In the genomic region with DNA sequence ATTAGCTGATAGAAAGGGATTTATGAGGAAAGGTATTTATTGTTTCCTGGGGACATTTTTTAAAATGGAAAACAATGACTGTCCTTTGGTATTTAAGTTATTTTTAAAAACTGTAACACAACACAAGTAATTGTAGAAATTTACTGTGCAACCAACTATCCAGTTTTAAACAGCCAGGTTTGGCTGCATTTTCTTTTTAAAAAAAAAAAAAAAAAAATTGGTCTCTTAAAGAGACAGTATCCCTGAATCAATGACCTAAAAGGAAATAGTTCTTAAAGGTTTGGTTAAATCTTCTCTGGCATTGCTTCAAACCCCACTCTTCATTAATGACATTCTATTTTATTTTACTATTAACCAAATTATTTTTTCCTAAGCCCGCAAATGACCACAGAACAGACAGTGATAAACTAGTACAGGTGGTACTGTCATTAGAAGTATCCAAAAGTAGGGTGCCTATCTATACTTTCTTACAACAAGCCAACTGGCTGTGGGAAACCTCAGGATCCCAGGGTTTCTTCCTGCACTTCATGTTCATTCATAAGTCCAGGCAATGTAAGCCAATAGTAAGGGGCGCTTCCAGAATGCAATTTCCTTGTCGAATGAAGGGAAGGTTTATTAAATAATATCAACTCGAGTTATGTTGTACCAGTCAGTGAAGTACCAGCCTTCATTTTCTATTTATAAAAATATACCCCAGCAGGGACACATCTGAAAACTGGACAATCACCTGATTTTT, we compare ENCODE assay signal across 10 mouse cellular contexts. TPM values are rescaled to one million over a fixed set of nuclear protein-coding genes. Genes with fewer than 3 reads are reported as not detected.
DNase-seq lines count a peak whose midpoint lies in the region; ATAC-seq lines count a peak whose summit lies in the region.
"Had no signal": no experiment of that assay in that cellular context is flagged by ENCODE, and none has a peak within 500 bp of the region (broad histone marks: within the 10 kb centered on the region; RNA-seq: fewer than 3 reads in every experiment).

No protein-coding gene starts in this region.

- intact Hi-C loops in heart, postnatal 25 days (cut with DNase I): no loop called here

- H3K4me1 ChIP-seq in heart, embryonic 11.5 days (ENCODE audit: control insufficient read depth, insufficient read depth, low read length): peaks cover 11% of the 10 kb centered on the region
- H3K4me1 ChIP-seq in limb, embryonic 12.5 days (replicated peaks): peaks cover 29% of the 10 kb centered on the region

- no peak for DNase-seq in heart, postnatal 25 days (ENCODE audit: low spot score)
- peak; percentile 27 for DNase-seq in retina, embryonic 14.5 days (ENCODE audit: low spot score)
- DNase-seq in retina, postnatal 1 day: no peak
- no peak for DNase-seq in adrenal gland, adult (ENCODE audit: inconsistent age in 2 of 2, low spot score in 1 of 2)
- no peak for DNase-seq in thymus, postnatal 14 days
- DNase-seq in adrenal gland, postnatal 10 days: no peak
- DNase-seq: right cerebral cortex, adult 18-20 months had no signal

- ATAC-seq in heart, embryonic 11.5 days (replicated peaks; ENCODE audit: insufficient number of reproducible peaks, low FRiP score, low TSS enrichment): no peak
- no peak for ATAC-seq in limb, embryonic 12.5 days (ENCODE audit: insufficient number of reproducible peaks, insufficient read depth, low FRiP score, low TSS enrichment, low read depth)

- no peaks in the 10 kb centered on the region for H3K9me3 ChIP-seq in heart, embryonic 11.5 days (replicated peaks; ENCODE audit: control insufficient read depth, low read length)
- no peaks in the 10 kb centered on the region for H3K9me3 ChIP-seq in limb, embryonic 12.5 days

- H3K27me3 ChIP-seq in heart, embryonic 11.5 days (ENCODE audit: control insufficient read depth, insufficient read depth, low read length): no peaks in the 10 kb centered on the region
- no peaks in the 10 kb centered on the region; the same call in 1 of the 2 replicates for H3K27me3 ChIP-seq in limb, embryonic 12.5 days

- peak overlapping the region; percentile 67; the same call in 1 of the 2 replicates for H3K9ac ChIP-seq in heart, embryonic 11.5 days (ENCODE audit: low read depth, low read length)
- H3K9ac ChIP-seq in limb, embryonic 12.5 days (replicated peaks): peak overlapping the region; percentile 42; the same call in 1 of the 2 replicates

- H3K36me3 ChIP-seq in heart, embryonic 11.5 days (ENCODE audit: control insufficient read depth, insufficient read depth, low read length): no peaks in the 10 kb centered on the region
- no peaks in the 10 kb centered on the region for H3K36me3 ChIP-seq in limb, embryonic 12.5 days

- 39% methylated on average over 4 of the region's 4 CpGs for WGBS in heart, embryonic 11.5 days (ENCODE audit: insufficient replicate concordance)
- WGBS in limb, embryonic 12.5 days: 24% methylated on average over 4 of the region's 4 CpGs

- peak overlapping the region; percentile 80 for H3K4me2 ChIP-seq in heart, embryonic 11.5 days
- peak overlapping the region; percentile 79 for H3K4me2 ChIP-seq in limb, embryonic 12.5 days

- peak overlapping the region; percentile 54 for H3K4me3 ChIP-seq in heart, embryonic 11.5 days (ENCODE audit: low read depth, low read length)
- H3K4me3 ChIP-seq in limb, embryonic 12.5 days (replicated peaks): peak overlapping the region; percentile 55

- H3K27ac ChIP-seq in heart, embryonic 11.5 days (ENCODE audit: low read depth, low read length): no peak overlapping the region
- H3K27ac ChIP-seq in limb, embryonic 12.5 days: peak overlapping the region; percentile 89; the same call in 1 of the 2 replicates

RNA-seq across cellular contexts. Expression of a gene that starts 17.8 kb away (rescaled TPM):
- 6.1 and 7.3 TPM in 2 replicates for polyA plus RNA-seq in heart, embryonic 11.5 days (2014; fragmentation: Nextera tagmentation; extraction: Ambion mirVana)
- total RNA-seq in heart, postnatal 25 days (2021): under 1 TPM; 0.11 to 0.18 TPM
- polyA plus RNA-seq in limb, embryonic 12.5 days (2016; fragmentation: Nextera tagmentation; extraction: Ambion mirVana): 10.3 and 14.2 TPM in 2 replicates
- total RNA-seq in adrenal gland, postnatal 10 days (2021): under 1 TPM; 0.06 to 0.15 TPM
- total RNA-seq: liver, adult 2 months had no signal
- polyA plus RNA-seq: liver, adult 2 months had no signal
